Mouse (Mus musculus): ENCODE results near the gene Smg9. TPM values are rescaled to one million over a fixed set of nuclear protein-coding genes. Genes with fewer than 3 reads are reported as not detected.

The Smg9 gene
- polyA plus RNA-seq, 1 experiment from 2014 or later = 24.5 TPM

DNA sequence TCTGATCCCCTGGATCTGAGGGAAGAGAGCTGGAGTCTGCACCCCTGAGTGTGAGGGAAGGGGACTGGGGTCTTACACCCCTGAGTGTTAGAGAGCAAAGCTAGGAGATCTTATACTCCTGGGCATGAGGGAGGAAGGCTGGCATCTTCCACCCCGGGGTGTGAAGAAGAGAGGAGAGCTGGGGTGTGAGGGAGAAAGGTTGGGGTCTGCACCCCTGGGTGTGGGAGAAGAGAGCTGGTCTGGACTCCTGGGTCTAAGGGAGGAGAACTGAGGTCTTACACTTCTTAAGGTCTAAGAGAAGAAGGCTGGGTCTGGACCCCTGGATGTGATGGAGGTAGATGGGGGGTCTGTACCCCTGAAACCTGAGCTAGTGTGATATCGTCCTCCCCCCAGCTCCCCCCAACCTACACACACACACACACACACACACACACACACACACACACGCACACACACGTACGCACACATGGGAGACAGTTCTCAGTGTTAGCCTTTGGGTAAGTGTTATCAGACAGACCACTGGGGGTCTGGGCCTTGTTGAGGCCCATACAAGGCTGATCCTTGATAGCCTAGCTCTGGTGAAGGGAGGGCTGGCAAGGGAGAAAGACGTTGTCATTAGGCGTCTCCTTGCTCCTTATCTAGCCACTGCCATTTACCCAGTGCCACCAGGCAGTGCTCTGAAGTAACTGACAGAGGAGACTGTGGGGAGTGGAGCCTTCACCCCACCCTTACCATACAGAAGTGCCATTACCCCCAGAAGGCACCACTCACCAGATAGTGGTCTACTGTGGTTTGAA is 28.2 kb upstream of the Smg9 start:
- no peak for TF ChIP-seq CTCF (IDR thresholded peaks at IDR 0.05; ENCODE audit: low read depth)
- no peak; the same call in 1 of the 2 replicates for ATAC-seq (ENCODE audit: insufficient read depth)
- Histone ChIP-seq H3K36me3 (ENCODE audit: insufficient read depth) (no peaks in the 10 kb centered on the region), H3K9ac (no peak overlapping the region; the same call in 1 of the 2 replicates), H3K4me2 (peak overlapping the region; percentile 18; the same call in 1 of the 2 replicates), H3K27ac (ENCODE audit: low read depth) (peak overlapping the region; percentile 55; the same call in 1 of the 2 replicates), H3K4me1 (ENCODE audit: insufficient read depth) (peaks cover 3% of the 10 kb centered on the region; the same call in 1 of the 2 replicates), H3K27me3 (ENCODE audit: insufficient read depth, low read length) (no peaks in the 10 kb centered on the region), H3K4me3 (ENCODE audit: low read depth, low read length) (peak overlapping the region; percentile 24; the same call in 1 of the 2 replicates), H3K9me3 (ENCODE audit: low read depth, low read length) (no peaks in the 10 kb centered on the region)
- DNase-seq = no peak
- WGBS = 62% methylated on average over 7 of the region's 7 CpGs

- no peaks in the 10 kb centered on the region for H3K9me3 ChIP-seq (ENCODE audit: low read depth, low read length)
These were observed 27.6 kb upstream of the Smg9 start for GRCm38 (mm10) chr7:24371809-24372145.

DNA sequence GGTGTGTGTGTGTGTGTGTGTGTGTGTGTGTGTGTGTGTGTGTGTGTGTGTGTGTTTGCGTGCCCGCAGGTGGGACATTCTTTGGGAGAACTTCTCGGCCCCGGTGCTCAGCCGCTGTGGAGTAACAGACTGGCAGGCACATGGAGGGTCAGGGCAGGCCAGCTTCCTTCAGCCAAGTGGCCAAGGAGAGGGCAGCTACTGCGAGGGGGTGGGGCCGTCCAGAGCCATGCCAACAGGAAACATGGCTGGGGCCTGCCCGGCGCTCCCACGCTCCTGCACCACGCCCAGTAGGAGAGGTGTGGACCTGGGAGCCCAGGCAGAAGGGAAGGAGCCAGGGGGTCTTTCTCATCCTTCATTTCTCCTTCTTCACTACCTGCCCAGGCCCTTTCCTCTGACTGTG is 27.1 kb upstream of the Smg9 start:
- Histone ChIP-seq H3K27ac (ENCODE audit: low read depth) (no peak overlapping the region), H3K9me3 (ENCODE audit: low read depth, low read length) (no peaks in the 10 kb centered on the region), H3K4me3 (ENCODE audit: low read depth, low read length) (peak overlapping the region; percentile 6; the same call in 1 of the 2 replicates), H3K27me3 (ENCODE audit: insufficient read depth, low read length) (peaks cover 4% of the 10 kb centered on the region; the same call in 1 of the 2 replicates), H3K9ac (no peak overlapping the region), H3K4me2 (peak overlapping the region; percentile 40), H3K4me1 (ENCODE audit: insufficient read depth) (peaks cover 3% of the 10 kb centered on the region; the same call in 1 of the 2 replicates), H3K36me3 (ENCODE audit: insufficient read depth) (no peaks in the 10 kb centered on the region)
- WGBS = 71% methylated on average over 11 of the region's 11 CpGs
- ATAC-seq (ENCODE audit: insufficient read depth) (peak; percentile 38; the same call in 1 of the 2 replicates), DNase-seq (no peak)
- no peak for TF ChIP-seq CTCF (IDR thresholded peaks at IDR 0.05; ENCODE audit: low read depth)

More at GRCm38 (mm10) chr7:24371809-24372145, 27.6 kb upstream of the Smg9 start:
- WGBS = 47% methylated on average over 3 of the region's 3 CpGs
- Histone ChIP-seq H3K4me2 (peak overlapping the region; percentile 18; the same call in 1 of the 2 replicates), H3K27me3 (ENCODE audit: insufficient read depth, low read length) (no peaks in the 10 kb centered on the region), H3K4me1 (ENCODE audit: insufficient read depth) (peaks cover 3% of the 10 kb centered on the region; the same call in 1 of the 2 replicates), H3K9ac (no peak overlapping the region), H3K4me3 (ENCODE audit: low read depth, low read length) (peak overlapping the region; percentile 12; the same call in 1 of the 2 replicates), H3K27ac (ENCODE audit: low read depth) (peak overlapping the region; percentile 2; the same call in 1 of the 2 replicates), H3K36me3 (ENCODE audit: insufficient read depth) (no peaks in the 10 kb centered on the region)
- TF ChIP-seq CTCF (IDR thresholded peaks at IDR 0.05; ENCODE audit: low read depth) = no peak
- ATAC-seq (ENCODE audit: insufficient read depth) (no peak), DNase-seq (no peak)

GRCm38 (mm10) chr7:24372786-24373185 is 26.6 kb upstream of the Smg9 start:
- TF ChIP-seq CTCF (IDR thresholded peaks at IDR 0.05; ENCODE audit: low read depth) = no peak
- Histone ChIP-seq H3K27me3 (ENCODE audit: insufficient read depth, low read length) (peaks cover 7% of the 10 kb centered on the region; the same call in 1 of the 2 replicates), H3K4me3 (ENCODE audit: low read depth, low read length) (peak overlapping the region; percentile 6; the same call in 1 of the 2 replicates), H3K36me3 (ENCODE audit: insufficient read depth) (no peaks in the 10 kb centered on the region), H3K4me2 (peak overlapping the region; percentile 40), H3K27ac (ENCODE audit: low read depth) (peak overlapping the region; percentile 60; the same call in 1 of the 2 replicates), H3K4me1 (ENCODE audit: insufficient read depth) (peaks cover 3% of the 10 kb centered on the region; the same call in 1 of the 2 replicates), H3K9ac (no peak overlapping the region), H3K9me3 (ENCODE audit: low read depth, low read length) (no peaks in the 10 kb centered on the region)
- ATAC-seq (ENCODE audit: insufficient read depth) = no peak
- WGBS = 63% methylated on average over 4 of the region's 4 CpGs
- no peak for DNase-seq

DNA sequence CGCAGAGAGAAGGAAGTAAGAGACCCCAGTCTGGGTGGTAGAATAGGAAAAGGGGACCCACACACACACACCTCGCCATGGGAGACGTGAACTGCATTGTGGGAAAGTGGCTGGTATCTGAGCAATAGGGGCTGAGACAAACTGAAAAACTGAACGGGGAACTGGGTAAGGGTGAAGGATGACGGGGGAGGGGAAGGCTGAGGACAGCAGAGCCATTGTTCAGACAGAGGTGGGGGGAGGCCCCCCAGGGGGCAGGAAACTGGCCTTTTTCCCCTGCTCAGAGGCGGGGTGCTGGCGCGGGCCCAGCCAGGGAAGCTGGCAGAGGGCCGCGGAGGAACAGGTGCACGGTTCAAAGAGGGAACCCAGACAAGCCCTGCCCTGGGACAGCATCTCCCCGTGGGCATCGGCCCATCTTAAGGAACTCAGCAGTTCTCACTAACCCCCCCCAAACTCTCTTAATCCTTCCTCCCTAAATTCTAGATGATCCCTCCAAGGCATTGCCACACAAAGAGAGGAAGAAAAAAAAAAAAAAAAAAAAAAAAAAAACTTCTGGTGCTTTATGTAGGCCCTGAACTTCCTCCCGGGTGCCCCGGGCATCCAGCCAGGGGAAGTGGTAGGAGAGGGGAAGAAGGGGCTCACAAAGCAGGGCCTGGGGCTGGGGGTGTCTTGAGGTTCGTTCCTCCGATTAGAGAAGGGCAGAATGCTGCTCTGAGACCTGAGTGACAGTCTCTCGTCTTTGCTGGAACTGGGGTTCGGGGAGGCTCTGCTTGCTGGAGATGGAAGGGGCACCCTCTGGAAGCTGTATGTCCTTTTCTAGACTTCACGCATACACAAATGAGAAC is 25.7 kb upstream of the Smg9 start:
- Histone ChIP-seq H3K4me1 (ENCODE audit: insufficient read depth) (peaks cover 3% of the 10 kb centered on the region; the same call in 1 of the 2 replicates), H3K36me3 (ENCODE audit: insufficient read depth) (no peaks in the 10 kb centered on the region), H3K9ac (peak overlapping the region; percentile 11; the same call in 1 of the 2 replicates), H3K4me2 (peak overlapping the region; percentile 47), H3K27ac (ENCODE audit: low read depth) (peak overlapping the region; percentile 60), H3K4me3 (ENCODE audit: low read depth, low read length) (peak overlapping the region; percentile 14; the same call in 1 of the 2 replicates), H3K9me3 (ENCODE audit: low read depth, low read length) (no peaks in the 10 kb centered on the region), H3K27me3 (ENCODE audit: insufficient read depth, low read length) (peaks cover 7% of the 10 kb centered on the region; the same call in 1 of the 2 replicates)
- DNase-seq = peak; percentile 67
- 35% methylated on average over 20 of the region's 20 CpGs for WGBS
- no peak for TF ChIP-seq CTCF (IDR thresholded peaks at IDR 0.05; ENCODE audit: low read depth)
- peak; percentile 47 for ATAC-seq (ENCODE audit: insufficient read depth)

DNA sequence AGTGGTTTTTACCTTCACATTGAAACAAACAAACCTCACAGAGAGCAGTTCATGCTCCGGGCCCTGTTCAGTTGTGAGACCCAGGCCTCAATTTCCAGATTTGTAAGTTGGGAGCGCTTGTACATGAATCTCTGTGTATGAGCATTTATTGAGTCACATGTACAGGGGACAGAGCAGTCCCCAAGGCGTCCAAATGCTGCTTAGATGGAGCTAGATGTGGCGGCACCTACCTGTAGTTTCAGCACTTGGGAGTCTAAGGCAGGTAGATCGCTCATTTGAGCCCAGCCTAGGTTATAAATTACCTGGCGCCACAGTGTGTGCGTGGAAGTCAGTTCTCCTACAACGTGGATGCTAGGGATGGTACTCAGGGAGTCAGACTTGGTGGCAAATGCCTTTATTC is 23.0 kb upstream of the Smg9 start:
- ATAC-seq (ENCODE audit: insufficient read depth) (no peak), DNase-seq (no peak)
- TF ChIP-seq CTCF (IDR thresholded peaks at IDR 0.05; ENCODE audit: low read depth) = no peak
- no peak overlapping the region for H3K9ac ChIP-seq
- H3K27me3 ChIP-seq (ENCODE audit: insufficient read depth, low read length) = peaks cover 7% of the 10 kb centered on the region; the same call in 1 of the 2 replicates
- H3K4me3 ChIP-seq (ENCODE audit: low read depth, low read length) = no peak overlapping the region
- peak overlapping the region; percentile 7; the same call in 1 of the 2 replicates for H3K27ac ChIP-seq (ENCODE audit: low read depth)
- no peak overlapping the region for H3K4me2 ChIP-seq
- WGBS = 83% methylated on average over 8 of the region's 8 CpGs
- no peaks in the 10 kb centered on the region for H3K9me3 ChIP-seq (ENCODE audit: low read depth, low read length)
- no peaks in the 10 kb centered on the region for H3K36me3 ChIP-seq (ENCODE audit: insufficient read depth)
- H3K4me1 ChIP-seq (ENCODE audit: insufficient read depth) = peaks cover 3% of the 10 kb centered on the region; the same call in 1 of the 2 replicates
